In genomic region chr2:68284391-68284790, GRCm38 (mm10) we compare ENCODE assay signal across 13 mouse cellular contexts.
DNase-seq lines count a peak whose midpoint lies in the region; ATAC-seq and TF ChIP-seq lines count a peak whose summit lies in the region.
"Had no signal": no experiment of that assay in that cellular context is flagged by ENCODE, and none has a peak within 500 bp of the region (broad histone marks: within the 10 kb centered on the region; RNA-seq: fewer than 3 reads in every experiment).

No protein-coding gene starts in this region.

- DNase-seq in adrenal gland, adult 8-10 months: peak; percentile 15
- DNase-seq in adrenal gland, adult 18-20 months (ENCODE audit: low spot score in 2 of 2): no peak
- peak; percentile 14 to 32 for DNase-seq in layer of hippocampus, adult 2 months (ENCODE audit: low spot score in 2 of 2)
- DNase-seq in layer of hippocampus, adult 9-10 months (ENCODE audit: low spot score): no peak
- peak; percentile 35 for DNase-seq in 3T3-L1 (ENCODE audit: low read depth, low spot score)
- DNase-seq in gastrocnemius, postnatal 14 days: peak; percentile 44
- no peak for DNase-seq in hindbrain, embryonic 14.5 days (ENCODE audit: low spot score)
- DNase-seq: cerebellum, adult 11 months; liver; thymus, adult 2 months had no signal

- no peak overlapping the region for H3K4me3 ChIP-seq in layer of hippocampus, adult 2 months
- no peak overlapping the region for H3K4me3 ChIP-seq in hindbrain, embryonic 14.5 days (replicated peaks; ENCODE audit: low read length)
- H3K4me3 ChIP-seq: heart, embryonic 13.5 days had no signal

- H3K9me3 ChIP-seq in hindbrain, embryonic 14.5 days (ENCODE audit: control insufficient read depth, low read length): no peaks in the 10 kb centered on the region
- H3K9me3 ChIP-seq: heart, embryonic 13.5 days had no signal

- peak overlapping the region; percentile 19; the same call in 1 of the 2 replicates for H3K27ac ChIP-seq in layer of hippocampus, adult 2 months
- no peak overlapping the region for H3K27ac ChIP-seq in hindbrain, embryonic 14.5 days
- H3K27ac ChIP-seq: heart, embryonic 13.5 days; hindbrain, postnatal 0 days had no signal

- ATAC-seq in erythroblast, adult 5-6 weeks (replicated peaks; ENCODE audit: low FRiP score, poor library complexity, severe bottlenecking): no peak
- no peak for ATAC-seq in hindbrain, embryonic 14.5 days (ENCODE audit: low FRiP score)
- ATAC-seq: hindbrain, postnatal 0 days had no signal

- H3K4me2 ChIP-seq in hindbrain, embryonic 14.5 days (replicated peaks): no peak overlapping the region
- H3K4me2 ChIP-seq: heart, embryonic 13.5 days had no signal

- 90% methylated on average over 2 of the region's 2 CpGs for whole genome bisulfite sequencing in hindbrain, embryonic 14.5 days

- H3K4me1 ChIP-seq in hindbrain, embryonic 14.5 days (replicated peaks; ENCODE audit: control insufficient read depth, insufficient read depth, low read length): no peaks in the 10 kb centered on the region
- H3K4me1 ChIP-seq: heart, embryonic 13.5 days had no signal

- no peaks in the 10 kb centered on the region for H3K27me3 ChIP-seq in hindbrain, embryonic 14.5 days (ENCODE audit: control insufficient read depth, insufficient read depth, low read length)
- H3K27me3 ChIP-seq: heart, embryonic 13.5 days had no signal

- H3K9ac ChIP-seq in hindbrain, embryonic 14.5 days: no peak overlapping the region
- H3K9ac ChIP-seq: heart, embryonic 13.5 days had no signal

- no peaks in the 10 kb centered on the region for H3K36me3 ChIP-seq in hindbrain, embryonic 14.5 days (replicated peaks; ENCODE audit: control insufficient read depth, insufficient read depth)

- no peak for TF ChIP-seq CTCF in layer of hippocampus, adult 2 months (conservative IDR thresholded peaks at IDR 0.05)

- intact Hi-C loops in gastrocnemius, postnatal 14 days (cut with DNase I; ENCODE audit: low total_unique reads): no loop called here

Comparison
In these comparisons a context has a peak if more than half of its experiments do, and no peak if none do; other contexts are left out.
1. DNase-seq: peak in adrenal gland, adult 8-10 months (single experiment), layer of hippocampus, adult 2 months (2 of 2), 3T3-L1 (single experiment) and gastrocnemius, postnatal 14 days (single experiment); none in adrenal gland, adult 18-20 months (0 of 2), layer of hippocampus, adult 9-10 months (single experiment) and hindbrain, embryonic 14.5 days (single experiment).